Mouse (Mus musculus) cerebellum, adult 11 months (tissue): ENCODE results near the gene Aig1.

Experiments used
- DNase-seq: peaks from one replicate; pipeline ENCODE4 v3.0.0; 2022

The Aig1 gene

DNA sequence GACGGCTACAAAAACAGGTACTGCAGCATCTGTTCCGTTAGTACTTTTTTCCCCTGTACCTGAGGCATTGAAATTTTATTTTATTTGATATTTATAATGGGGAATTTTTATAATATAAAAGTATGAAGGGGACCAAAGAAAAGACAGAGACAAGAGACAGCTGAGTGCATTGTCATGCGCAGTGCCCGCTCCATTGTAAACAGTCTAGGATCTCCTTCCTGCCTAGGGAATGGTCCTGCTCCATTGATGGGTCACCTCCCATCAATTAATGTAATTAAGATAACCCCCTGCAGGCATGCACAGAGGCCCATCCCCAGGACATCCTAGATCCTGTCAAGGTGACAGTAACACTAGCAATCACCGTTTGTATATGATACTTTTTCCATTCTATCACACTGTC lies 178.0 kb downstream of the Aig1 start:
- no peak for DNase-seq

- DNase-seq: no peak
Measured at GRCm38 (mm10) chr10:13689841-13690590, 178.8 kb downstream of the Aig1 start.

DNA sequence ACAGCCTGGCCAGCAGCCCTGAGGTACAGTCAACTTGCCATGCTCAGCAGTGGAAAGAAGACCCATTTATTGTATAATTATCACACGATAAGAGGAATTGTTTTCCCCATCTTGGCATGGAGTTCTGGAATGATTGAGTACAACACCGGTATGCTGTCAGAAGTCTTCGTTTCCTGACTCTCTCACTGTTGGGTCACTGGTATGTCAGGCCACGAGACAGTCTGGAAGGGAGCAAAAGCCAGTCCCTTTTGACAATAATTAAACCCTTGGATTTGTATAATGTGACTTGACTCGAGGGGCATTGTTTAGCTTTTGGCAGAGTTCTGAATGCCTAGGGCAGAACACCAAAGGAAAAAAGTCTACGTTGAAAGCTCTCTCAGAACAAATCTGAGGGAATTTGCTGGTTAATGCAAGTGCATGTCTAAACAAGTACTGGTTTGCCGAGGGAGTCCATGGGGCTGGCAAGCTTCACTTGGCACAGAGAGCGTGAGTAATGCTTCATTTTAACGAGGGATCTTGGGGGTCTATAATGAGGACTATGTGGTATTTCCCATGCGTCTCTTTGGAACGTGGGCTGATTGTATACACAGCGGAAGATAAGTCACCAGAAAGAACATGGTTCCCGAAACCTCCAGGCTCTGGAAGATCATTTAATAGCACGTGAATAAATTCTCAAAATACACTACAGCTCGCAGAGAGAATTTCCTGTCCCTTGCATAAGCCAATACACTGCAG lies 180.2 kb downstream of the Aig1 start:
- DNase-seq: no peak

GRCm38 (mm10) chr10:13687182-13687810 lies 181.5 kb downstream of the Aig1 start:
- no peak for DNase-seq

- no peak for DNase-seq
Measured at GRCm38 (mm10) chr10:13686127-13686526, 182.7 kb downstream of the Aig1 start.

GRCm38 (mm10) chr10:13685366-13685765 lies 183.4 kb downstream of the Aig1 start:
- DNase-seq: no peak

GRCm38 (mm10) chr10:13684452-13684851 lies 184.3 kb downstream of the Aig1 start:
- DNase-seq: no peak

GRCm38 (mm10) chr10:13682565-13682964 lies 186.2 kb downstream of the Aig1 start:
- no peak for DNase-seq

DNA sequence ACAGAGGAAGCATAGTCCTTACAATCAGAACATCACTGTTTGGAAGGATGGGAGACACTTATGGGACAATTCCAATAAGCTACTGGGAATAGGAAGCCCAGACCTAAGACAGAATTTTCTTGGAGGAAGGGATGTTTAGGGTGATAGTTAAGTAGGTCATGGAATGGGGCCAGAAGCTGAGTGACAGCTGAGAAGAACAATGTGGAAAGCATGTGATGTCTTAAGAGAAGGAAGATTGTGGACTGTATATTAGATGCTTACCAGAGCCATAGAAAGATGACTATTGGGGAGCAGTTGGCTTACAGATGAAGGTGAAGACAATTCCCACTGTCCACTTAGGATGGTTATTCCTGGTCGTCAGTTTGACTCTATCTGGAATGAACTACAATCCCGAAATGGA lies 191.3 kb downstream of the Aig1 start:
- no peak for DNase-seq

DNA sequence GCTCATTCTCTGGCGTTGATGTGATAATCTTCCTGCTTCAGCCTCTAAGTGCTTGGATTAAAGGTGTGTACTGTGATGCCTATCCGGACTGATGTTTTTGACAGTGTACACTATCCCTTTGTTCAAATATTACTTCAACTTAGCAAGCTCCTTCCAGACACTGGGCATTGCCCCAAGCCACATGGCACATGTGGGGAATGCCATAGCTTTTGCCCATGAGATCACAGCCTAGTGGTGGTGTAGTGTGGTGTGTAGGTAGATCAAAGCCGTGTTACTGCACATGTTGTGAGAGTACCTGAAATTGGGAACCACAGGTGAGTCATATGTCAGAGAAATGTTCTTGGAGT lies 193.8 kb downstream of the Aig1 start:
- no peak for DNase-seq

DNA sequence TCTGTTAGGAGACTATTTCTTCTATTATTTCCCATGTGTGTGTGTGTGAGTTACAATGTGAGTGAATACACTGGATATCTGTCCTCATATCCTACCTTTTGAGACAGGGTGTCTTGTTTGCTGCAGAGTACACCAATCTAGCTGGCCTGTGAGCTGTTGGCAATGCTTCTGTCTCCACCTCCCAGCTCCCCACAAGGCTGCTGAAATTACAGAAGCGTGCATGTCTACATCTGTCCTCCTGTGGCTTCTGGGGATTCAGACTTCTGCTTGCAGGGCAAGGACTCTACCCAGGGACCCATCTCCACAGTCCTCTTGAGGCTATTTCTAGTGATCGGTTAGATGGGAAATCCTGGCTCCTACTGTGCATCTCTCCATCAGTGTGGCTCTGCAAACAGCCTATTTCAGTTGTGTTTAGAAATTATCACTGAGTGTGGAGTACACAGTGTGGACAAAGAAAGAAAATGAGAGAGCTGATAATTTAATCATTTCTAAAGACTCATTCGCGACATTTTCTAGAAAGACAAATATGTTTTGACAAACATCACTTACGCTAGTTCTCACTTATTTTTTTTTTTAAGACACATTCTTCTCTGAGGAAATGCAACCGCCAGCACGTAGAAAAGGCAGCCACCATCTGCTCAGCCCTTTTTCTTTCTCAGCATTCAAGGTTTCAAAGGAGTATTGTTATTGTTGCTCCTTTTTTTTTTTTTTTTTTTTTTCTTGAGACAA lies 194.3 kb downstream of the Aig1 start:
- DNase-seq: no peak

DNA sequence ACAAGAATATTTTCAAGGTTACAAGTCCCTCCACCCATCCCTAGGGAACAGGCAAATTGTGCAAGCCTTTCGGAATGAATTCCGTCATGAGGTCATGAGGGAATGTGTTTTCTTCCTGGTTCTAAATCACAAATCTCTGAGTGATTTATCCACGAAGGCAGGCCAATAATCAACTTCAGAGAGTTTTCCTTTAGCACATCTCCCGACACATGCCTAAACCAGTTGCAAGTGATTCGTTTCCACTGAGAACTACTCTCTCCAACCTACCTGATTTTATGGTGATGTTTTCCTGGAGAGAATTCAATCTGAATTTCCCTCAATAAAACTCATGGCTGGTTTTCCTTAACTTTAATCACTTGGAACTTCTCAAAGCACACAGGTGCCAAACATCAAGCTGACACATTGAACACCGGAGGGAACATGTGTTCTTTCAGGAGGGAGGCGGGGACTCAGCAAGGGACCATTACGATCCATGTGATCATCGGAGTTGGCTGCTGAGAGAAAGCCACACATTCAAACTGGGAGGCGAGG lies 201.5 kb downstream of the Aig1 start:
- no peak for DNase-seq

GRCm38 (mm10) chr10:13663476-13663875 lies 205.3 kb downstream of the Aig1 start:
- DNase-seq: no peak

- DNase-seq: no peak
Measured at GRCm38 (mm10) chr10:13659778-13660177, 209.0 kb downstream of the Aig1 start.

GRCm38 (mm10) chr10:13653739-13654462 lies 214.9 kb downstream of the Aig1 start:
- DNase-seq: no peak

GRCm38 (mm10) chr10:13653326-13653725 lies 215.5 kb downstream of the Aig1 start:
- no peak for DNase-seq

DNA sequence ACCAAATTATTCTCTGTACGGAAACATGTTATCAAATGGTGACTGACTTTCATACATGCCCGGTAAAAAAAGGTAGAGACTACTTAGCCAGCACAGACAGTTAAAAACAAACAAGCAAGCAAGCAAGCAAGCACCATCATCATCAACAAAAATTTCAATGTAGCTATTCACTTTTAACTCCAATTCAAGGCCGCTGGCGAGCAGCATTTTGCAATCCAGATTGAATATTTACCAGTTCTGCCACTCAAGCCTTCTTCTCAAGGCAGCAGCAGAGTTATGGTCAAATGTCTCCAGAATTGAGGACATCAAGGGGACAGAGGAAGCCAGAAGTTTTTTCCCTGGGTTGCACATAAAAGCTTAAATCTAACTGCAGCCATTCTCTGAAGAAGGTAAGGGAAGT lies 216.7 kb downstream of the Aig1 start:
- DNase-seq: no peak

DNA sequence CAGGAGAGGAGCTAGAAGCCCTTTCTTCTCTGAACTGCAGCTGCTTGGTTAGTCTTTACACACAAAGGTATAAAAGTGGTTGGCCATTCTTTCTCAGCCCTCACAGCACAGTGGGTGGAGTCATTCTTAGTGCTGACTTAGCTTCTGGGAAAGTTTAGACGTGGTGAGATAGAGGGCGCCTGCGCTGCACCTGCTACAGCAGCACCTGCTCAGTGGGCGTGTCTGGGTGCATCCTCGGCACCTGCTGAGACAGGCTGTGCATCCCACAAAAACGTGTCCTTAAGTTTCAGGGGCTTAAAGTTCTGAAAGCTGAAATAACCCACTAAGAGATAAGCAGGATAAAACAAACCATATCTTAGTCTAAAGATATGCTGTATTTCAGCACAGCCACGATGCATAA lies 227.0 kb downstream of the Aig1 start:
- no peak for DNase-seq

DNA sequence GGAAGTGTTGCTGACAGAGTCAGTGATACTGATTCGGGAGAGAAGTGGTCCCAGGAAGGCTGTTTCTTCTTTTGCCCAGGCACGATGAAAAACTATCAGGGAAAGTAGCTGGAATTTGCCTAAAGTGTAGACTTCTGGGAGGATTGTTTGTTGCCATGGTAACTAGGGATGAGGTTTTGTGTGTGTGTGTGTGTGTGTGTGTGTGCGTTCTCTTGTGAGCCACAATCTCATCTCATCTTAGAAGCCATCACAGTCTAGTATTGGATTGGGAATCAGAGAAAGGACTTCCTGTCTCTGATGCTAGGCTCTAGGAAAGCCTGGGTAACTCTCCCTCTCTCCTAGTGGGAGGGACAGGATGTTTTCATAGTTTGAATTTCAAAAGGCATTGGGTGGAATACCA lies 237.0 kb downstream of the Aig1 start:
- no peak for DNase-seq

DNA sequence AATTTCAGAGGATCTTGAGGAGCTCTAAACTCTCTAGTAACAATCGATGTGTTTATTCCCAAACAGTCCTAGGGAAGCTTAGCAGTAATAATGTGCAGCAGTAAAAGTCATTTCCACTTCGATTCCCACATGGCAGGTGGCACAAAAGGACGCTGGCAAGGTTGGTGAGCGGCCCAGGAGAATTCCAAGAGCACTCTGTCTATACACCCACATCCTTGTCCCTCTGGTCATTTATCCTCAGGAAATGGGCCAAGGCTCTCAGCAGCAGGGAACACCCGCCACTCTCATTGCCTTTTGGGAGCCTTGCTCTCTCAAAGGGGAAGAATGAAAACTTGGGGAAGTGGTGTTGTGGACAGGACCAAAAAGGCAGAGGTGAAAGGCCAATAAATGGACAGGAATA lies 245.0 kb downstream of the Aig1 start:
- DNase-seq: no peak

DNA sequence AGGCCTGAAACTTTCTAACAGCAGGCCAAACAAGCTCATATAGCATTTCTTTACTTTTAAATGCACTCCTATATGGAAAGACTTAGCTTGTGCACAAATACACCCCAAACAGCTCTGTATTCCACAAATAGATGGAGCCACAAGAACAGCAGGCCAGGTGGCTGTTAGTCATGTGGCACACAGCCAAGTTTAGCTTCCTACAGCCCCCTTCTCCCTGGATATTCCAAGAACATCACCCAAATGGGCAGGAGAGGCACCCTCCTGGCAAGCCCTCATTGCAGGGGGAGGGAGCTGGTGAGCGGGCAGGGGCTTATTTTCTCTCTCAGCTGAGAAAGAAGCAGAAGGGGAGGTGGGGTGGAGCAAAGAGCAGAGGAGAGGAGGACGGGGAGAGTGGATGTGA lies 267.9 kb downstream of the Aig1 start:
- no peak for DNase-seq

DNA sequence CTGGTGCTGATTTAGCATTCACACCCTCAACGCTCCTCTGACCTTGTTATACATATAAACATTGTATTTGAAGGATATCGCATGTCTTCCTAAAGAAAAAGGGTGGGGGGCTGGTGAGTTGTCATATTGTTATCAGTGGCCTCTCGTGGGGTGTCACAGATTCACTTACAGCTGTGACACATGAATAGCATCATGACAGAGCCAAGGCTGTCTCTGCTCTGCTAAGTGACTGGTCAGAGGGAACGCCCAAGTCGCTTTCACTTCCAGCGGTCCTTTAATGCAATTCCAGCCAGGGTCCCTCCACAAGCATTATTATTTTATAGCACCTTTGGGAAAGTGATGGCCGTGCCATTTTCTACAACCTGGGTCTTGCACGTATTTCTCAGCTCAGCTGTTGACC lies 271.3 kb downstream of the Aig1 start:
- no peak for DNase-seq
